In the genomic region with DNA sequence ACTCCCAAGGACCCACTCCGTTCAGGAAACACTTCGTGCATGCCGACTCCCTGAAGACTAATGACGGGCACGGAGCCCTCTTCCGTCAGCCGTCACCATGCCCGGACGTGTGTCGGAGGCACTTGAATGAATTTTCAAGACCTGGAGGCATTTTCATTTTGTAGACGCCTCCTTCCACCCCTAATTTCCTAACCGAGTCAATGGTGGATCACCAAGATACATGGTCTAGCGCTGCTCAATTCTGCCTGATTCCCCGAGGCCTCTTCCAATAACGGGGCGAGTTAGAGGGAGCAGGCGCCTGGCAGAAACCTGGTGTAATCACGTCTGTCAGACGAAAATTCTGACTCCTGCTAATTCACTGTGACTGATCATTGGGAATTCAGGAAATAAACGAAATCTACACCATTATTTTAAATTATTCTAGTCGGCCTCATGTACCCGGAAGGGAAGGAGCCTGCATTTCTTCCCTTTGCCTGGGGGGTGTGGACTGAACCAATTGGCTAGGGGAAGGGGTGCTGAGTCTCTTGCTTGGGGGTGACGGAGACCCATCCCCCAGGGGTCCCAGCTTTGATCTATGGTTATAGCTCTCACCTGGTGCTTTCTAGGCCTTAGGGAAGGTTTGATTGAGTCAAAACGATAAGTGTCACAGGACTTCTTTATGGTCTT, we compare ENCODE assay signal across 10 mouse cellular contexts.
DNase-seq lines count a peak whose midpoint lies in the region; ATAC-seq and TF ChIP-seq lines count a peak whose summit lies in the region.
"Had no signal": no experiment of that assay in that cellular context is flagged by ENCODE, and none has a peak within 500 bp of the region (broad histone marks: within the 10 kb centered on the region; RNA-seq: fewer than 3 reads in every experiment).

No protein-coding gene starts in this region.

- H3K9ac ChIP-seq in embryonic facial prominence, embryonic 12.5 days, result no peak overlapping the region
- H3K9ac ChIP-seq in kidney, embryonic 15.5 days, result no peak overlapping the region
- H3K9ac ChIP-seq in midbrain, embryonic 14.5 days (replicated peaks; ENCODE audit: low read length), result no peak overlapping the region

- 0 out of 2 replicates have a peak overlapping the region, but pooled peaks have one; percentile 41 for H3K27ac ChIP-seq in embryonic facial prominence, embryonic 12.5 days
- peak overlapping the region; percentile 75; the same call in 1 of the 2 replicates for H3K27ac ChIP-seq in kidney, embryonic 15.5 days
- peak overlapping the region; percentile 10 for H3K27ac ChIP-seq in midbrain, embryonic 14.5 days (replicated peaks; ENCODE audit: low read depth, low read length)
- H3K27ac ChIP-seq in gastrocnemius, adult 2 months, result no peak overlapping the region

- no peaks in the 10 kb centered on the region for H3K36me3 ChIP-seq in embryonic facial prominence, embryonic 12.5 days
- no peaks in the 10 kb centered on the region for H3K36me3 ChIP-seq in kidney, embryonic 15.5 days
- H3K36me3 ChIP-seq in midbrain, embryonic 14.5 days (ENCODE audit: control insufficient read depth, insufficient read depth, low read length), result no peaks in the 10 kb centered on the region

- no peaks in the 10 kb centered on the region for H3K9me3 ChIP-seq in embryonic facial prominence, embryonic 12.5 days
- no peaks in the 10 kb centered on the region for H3K9me3 ChIP-seq in kidney, embryonic 15.5 days (replicated peaks)
- no peaks in the 10 kb centered on the region for H3K9me3 ChIP-seq in midbrain, embryonic 14.5 days (ENCODE audit: control insufficient read depth, low read length)

- peaks cover 24% of the 10 kb centered on the region for H3K4me1 ChIP-seq in embryonic facial prominence, embryonic 12.5 days
- peaks cover 25% of the 10 kb centered on the region for H3K4me1 ChIP-seq in kidney, embryonic 15.5 days
- H3K4me1 ChIP-seq in midbrain, embryonic 14.5 days (ENCODE audit: control insufficient read depth, insufficient read depth, low read length), result peaks cover 21% of the 10 kb centered on the region

- peak; percentile 25 to 30 for DNase-seq in frontal cortex, postnatal 36 days (ENCODE audit: low spot score in 2 of 2)
- peak; percentile 77 for DNase-seq in midbrain, embryonic 14.5 days
- no peak for DNase-seq in ovary, postnatal 10 days (ENCODE audit: low spot score)
- no peak for DNase-seq in gastrocnemius, adult 2 months
- no peak for DNase-seq in heart, postnatal 4 days
- DNase-seq: adrenal gland, postnatal 10 days had no signal

- 40% methylated on average over 24 of the region's 24 CpGs for WGBS in embryonic facial prominence, embryonic 12.5 days
- 43% methylated on average over 24 of the region's 24 CpGs for WGBS in kidney, embryonic 15.5 days
- WGBS in midbrain, embryonic 14.5 days, result 36% methylated on average over 24 of the region's 24 CpGs

- H3K27me3 ChIP-seq in embryonic facial prominence, embryonic 12.5 days, result no peaks in the 10 kb centered on the region
- H3K27me3 ChIP-seq in kidney, embryonic 15.5 days, result no peaks in the 10 kb centered on the region
- no peaks in the 10 kb centered on the region for H3K27me3 ChIP-seq in midbrain, embryonic 14.5 days (ENCODE audit: control insufficient read depth, insufficient read depth, low read length)
- H3K27me3 ChIP-seq: CH12.LX had no signal

- TF ChIP-seq CTCF in gastrocnemius, adult 2 months (IDR thresholded peaks at IDR 0.05), result no peak

- peak overlapping the region; percentile 33; the same call in 1 of the 2 replicates for H3K4me2 ChIP-seq in embryonic facial prominence, embryonic 12.5 days (replicated peaks)
- H3K4me2 ChIP-seq in kidney, embryonic 15.5 days, result peak overlapping the region; percentile 53
- H3K4me2 ChIP-seq in midbrain, embryonic 14.5 days (ENCODE audit: low read length), result peak overlapping the region; percentile 16

- intact Hi-C loops in gastrocnemius, adult 2 months (cut with DNase I), result no loop called here

- H3K4me3 ChIP-seq in embryonic facial prominence, embryonic 12.5 days, result 0 out of 2 replicates have a peak overlapping the region, but pooled peaks have one; percentile 4
- H3K4me3 ChIP-seq in kidney, embryonic 15.5 days (replicated peaks), result peak overlapping the region; percentile 12
- H3K4me3 ChIP-seq in midbrain, embryonic 14.5 days (replicated peaks; ENCODE audit: low read depth, low read length), result no peak overlapping the region
- H3K4me3 ChIP-seq in gastrocnemius, adult 2 months, result no peak overlapping the region

- no peak for ATAC-seq in frontal cortex, adult (ENCODE audit: low TSS enrichment)
- no peak for ATAC-seq in embryonic facial prominence, embryonic 12.5 days (ENCODE audit: insufficient number of reproducible peaks, insufficient read depth, low FRiP score, low TSS enrichment)
- ATAC-seq in kidney, embryonic 15.5 days (replicated peaks; ENCODE audit: low FRiP score), result peak; percentile 43; the same call in 1 of the 2 replicates
- ATAC-seq in midbrain, embryonic 14.5 days (ENCODE audit: low FRiP score, low TSS enrichment), result peak; percentile 77

Comparison
In these comparisons a context has a peak if more than half of its experiments do, and no peak if none do; other contexts are left out.
1. DNase-seq: peak in frontal cortex, postnatal 36 days (2 of 2) and midbrain, embryonic 14.5 days (single experiment); none in ovary, postnatal 10 days (single experiment), gastrocnemius, adult 2 months (single experiment) and heart, postnatal 4 days (single experiment).
2. ATAC-seq: peak in kidney, embryonic 15.5 days (single experiment) and midbrain, embryonic 14.5 days (single experiment); none in frontal cortex, adult (single experiment) and embryonic facial prominence, embryonic 12.5 days (single experiment).
3. H3K4me3 ChIP-seq: peak in embryonic facial prominence, embryonic 12.5 days (single experiment) and kidney, embryonic 15.5 days (single experiment); none in midbrain, embryonic 14.5 days (single experiment) and gastrocnemius, adult 2 months (single experiment).
4. Peak in every context shown above with its lines, with median percentiles within 50 percentile points of each other: H3K4me2 ChIP-seq.